ENCODE assay signal across 13 mouse cellular contexts in genomic region chr13:54736931-54737330, GRCm38 (mm10). TPM values are rescaled to one million over a fixed set of nuclear protein-coding genes. Genes with fewer than 3 reads are reported as not detected.
DNase-seq lines count a peak whose midpoint lies in the region; ATAC-seq lines count a peak whose summit lies in the region.
"Had no signal": no experiment of that assay in that cellular context is flagged by ENCODE, and none has a peak within 500 bp of the region (broad histone marks: within the 10 kb centered on the region; RNA-seq: fewer than 3 reads in every experiment).

No protein-coding gene starts in this region.

- H3K9me3 ChIP-seq in hindbrain, embryonic 10.5 days: no peaks in the 10 kb centered on the region
- H3K9me3 ChIP-seq in hindbrain, embryonic 11.5 days (ENCODE audit: control insufficient read depth, low read length): no peaks in the 10 kb centered on the region
- no peaks in the 10 kb centered on the region for H3K9me3 ChIP-seq in midbrain, embryonic 11.5 days (ENCODE audit: control insufficient read depth, low read length)
- H3K9me3 ChIP-seq in midbrain, embryonic 16.5 days (replicated peaks; ENCODE audit: control insufficient read depth, low read length, poor library complexity, severe bottlenecking): no peaks in the 10 kb centered on the region
- no peaks in the 10 kb centered on the region for H3K9me3 ChIP-seq in intestine, embryonic 14.5 days (ENCODE audit: control insufficient read depth, low read length)
- no peaks in the 10 kb centered on the region for H3K9me3 ChIP-seq in stomach, embryonic 16.5 days (replicated peaks; ENCODE audit: control insufficient read depth, low read length)

- no peak overlapping the region for H3K27ac ChIP-seq in hindbrain, embryonic 10.5 days
- no peak overlapping the region for H3K27ac ChIP-seq in hindbrain, embryonic 11.5 days (ENCODE audit: low read depth, low read length)
- no peak overlapping the region for H3K27ac ChIP-seq in midbrain, embryonic 11.5 days (ENCODE audit: low read depth, low read length)
- no peak overlapping the region for H3K27ac ChIP-seq in midbrain, embryonic 16.5 days (ENCODE audit: low read length)
- no peak overlapping the region for H3K27ac ChIP-seq in intestine, embryonic 14.5 days (ENCODE audit: low read depth)
- no peak overlapping the region for H3K27ac ChIP-seq in stomach, embryonic 16.5 days (ENCODE audit: low read length)
- H3K27ac ChIP-seq: macrophage had no signal

- peaks cover 36% of the 10 kb centered on the region for H3K4me1 ChIP-seq in hindbrain, embryonic 10.5 days (replicated peaks)
- H3K4me1 ChIP-seq in hindbrain, embryonic 11.5 days (replicated peaks; ENCODE audit: control insufficient read depth, insufficient read depth, low read length): peaks cover 8% of the 10 kb centered on the region; the same call in 1 of the 2 replicates
- peaks cover 6% of the 10 kb centered on the region for H3K4me1 ChIP-seq in midbrain, embryonic 11.5 days (ENCODE audit: control insufficient read depth, insufficient read depth, low read length)
- peaks cover 8% of the 10 kb centered on the region; the same call in 1 of the 2 replicates for H3K4me1 ChIP-seq in midbrain, embryonic 16.5 days (ENCODE audit: control insufficient read depth, insufficient read depth, low read length)
- no peaks in the 10 kb centered on the region for H3K4me1 ChIP-seq in intestine, embryonic 14.5 days (replicated peaks; ENCODE audit: control insufficient read depth, insufficient read depth, low read length)
- H3K4me1 ChIP-seq in stomach, embryonic 16.5 days (ENCODE audit: control insufficient read depth, insufficient read depth, low read length): peaks cover 4% of the 10 kb centered on the region; the same call in 1 of the 2 replicates

- no peak overlapping the region for H3K4me2 ChIP-seq in hindbrain, embryonic 11.5 days (replicated peaks; ENCODE audit: low read depth, low read length)
- no peak overlapping the region for H3K4me2 ChIP-seq in midbrain, embryonic 11.5 days
- H3K4me2 ChIP-seq in midbrain, embryonic 16.5 days (ENCODE audit: low read length): no peak overlapping the region
- peak overlapping the region; percentile 53; the same call in 1 of the 2 replicates for H3K4me2 ChIP-seq in intestine, embryonic 14.5 days (ENCODE audit: low read length)
- peak overlapping the region; percentile 64 for H3K4me2 ChIP-seq in stomach, embryonic 16.5 days (ENCODE audit: low read depth, low read length)

- H3K9ac ChIP-seq in hindbrain, embryonic 11.5 days (ENCODE audit: low read depth, low read length): no peak overlapping the region
- H3K9ac ChIP-seq in midbrain, embryonic 11.5 days (ENCODE audit: low read length): no peak overlapping the region
- no peak overlapping the region for H3K9ac ChIP-seq in midbrain, embryonic 16.5 days (ENCODE audit: low read depth, low read length)
- no peak overlapping the region for H3K9ac ChIP-seq in intestine, embryonic 14.5 days (ENCODE audit: low read length)
- H3K9ac ChIP-seq in stomach, embryonic 16.5 days (ENCODE audit: low read length): no peak overlapping the region

- 20% methylated on average over 3 of the region's 3 CpGs for WGBS in hindbrain, embryonic 10.5 days
- 29% methylated on average over 3 of the region's 3 CpGs for WGBS in hindbrain, embryonic 11.5 days
- 23% methylated on average over 3 of the region's 3 CpGs for whole genome bisulfite sequencing in midbrain, embryonic 11.5 days
- WGBS in midbrain, embryonic 16.5 days: 29% methylated on average over 3 of the region's 3 CpGs
- WGBS in intestine, embryonic 14.5 days: 34% methylated on average over 3 of the region's 3 CpGs
- WGBS in stomach, embryonic 16.5 days: 22% methylated on average over 3 of the region's 3 CpGs

- no peak for ATAC-seq in hindbrain, embryonic 11.5 days (ENCODE audit: low FRiP score)
- ATAC-seq in midbrain, embryonic 11.5 days (ENCODE audit: low FRiP score): 0 out of 2 replicates have a peak, but pooled peaks have one; percentile 35
- ATAC-seq in midbrain, embryonic 16.5 days: no peak
- ATAC-seq in intestine, embryonic 14.5 days (replicated peaks; ENCODE audit: low FRiP score, low TSS enrichment, low read depth): no peak
- ATAC-seq in stomach, embryonic 16.5 days (ENCODE audit: insufficient read depth, low FRiP score): no peak

- DNase-seq in hindbrain, embryonic 10.5 days (ENCODE audit: low spot score): no peak
- DNase-seq in hindbrain, embryonic 11.5 days (ENCODE audit: low spot score): no peak
- DNase-seq in midbrain, embryonic 11.5 days (ENCODE audit: low spot score, missing footprints): no peak
- DNase-seq in intestine, embryonic 14.5 days (ENCODE audit: low spot score): no peak
- no peak for DNase-seq in adrenal gland, postnatal 36 days
- DNase-seq: gastrocnemius, postnatal 36 days had no signal

- H3K36me3 ChIP-seq in hindbrain, embryonic 10.5 days: peaks cover 63% of the 10 kb centered on the region
- H3K36me3 ChIP-seq in hindbrain, embryonic 11.5 days (ENCODE audit: control insufficient read depth, insufficient read depth, low read length): peaks cover 3% of the 10 kb centered on the region; the same call in 1 of the 2 replicates
- H3K36me3 ChIP-seq in midbrain, embryonic 11.5 days (ENCODE audit: control insufficient read depth, insufficient read depth, low read length): no peaks in the 10 kb centered on the region
- peaks cover 38% of the 10 kb centered on the region for H3K36me3 ChIP-seq in midbrain, embryonic 16.5 days (ENCODE audit: control insufficient read depth, insufficient read depth, low read length)
- no peaks in the 10 kb centered on the region for H3K36me3 ChIP-seq in intestine, embryonic 14.5 days (ENCODE audit: control insufficient read depth, insufficient read depth, low read length)
- no peaks in the 10 kb centered on the region for H3K36me3 ChIP-seq in stomach, embryonic 16.5 days (ENCODE audit: control insufficient read depth, insufficient read depth, low read length)

- peak overlapping the region; percentile 49; the same call in 1 of the 2 replicates for H3K4me3 ChIP-seq in hindbrain, embryonic 10.5 days
- no peak overlapping the region for H3K4me3 ChIP-seq in hindbrain, embryonic 11.5 days (ENCODE audit: low read depth, low read length)
- no peak overlapping the region for H3K4me3 ChIP-seq in midbrain, embryonic 11.5 days (ENCODE audit: low read depth, low read length)
- no peak overlapping the region for H3K4me3 ChIP-seq in midbrain, embryonic 16.5 days (ENCODE audit: low read depth, low read length)
- 0 out of 2 replicates have a peak overlapping the region, but pooled peaks have one; percentile 35 for H3K4me3 ChIP-seq in intestine, embryonic 14.5 days (ENCODE audit: low read depth, low read length)
- H3K4me3 ChIP-seq in stomach, embryonic 16.5 days (replicated peaks; ENCODE audit: low read length): peak overlapping the region; percentile 45; the same call in 1 of the 2 replicates

- peaks cover 64% of the 10 kb centered on the region for H3K27me3 ChIP-seq in hindbrain, embryonic 10.5 days (ENCODE audit: insufficient read depth, poor library complexity, severe bottlenecking)
- H3K27me3 ChIP-seq in hindbrain, embryonic 11.5 days (ENCODE audit: control insufficient read depth, insufficient read depth, low read length): peaks cover 40% of the 10 kb centered on the region
- H3K27me3 ChIP-seq in midbrain, embryonic 11.5 days (ENCODE audit: control insufficient read depth, insufficient read depth, low read length): peaks cover 34% of the 10 kb centered on the region
- H3K27me3 ChIP-seq in midbrain, embryonic 16.5 days (ENCODE audit: control insufficient read depth, insufficient read depth, low read depth, low read length): no peaks in the 10 kb centered on the region; the same call in 1 of the 2 replicates
- H3K27me3 ChIP-seq in intestine, embryonic 14.5 days (replicated peaks; ENCODE audit: control insufficient read depth, insufficient read depth, low read length): peaks cover 46% of the 10 kb centered on the region
- peaks cover 42% of the 10 kb centered on the region for H3K27me3 ChIP-seq in stomach, embryonic 16.5 days (ENCODE audit: control insufficient read depth, insufficient read depth, low read length)

RNA-seq across cellular contexts. Expression of gene Gprin1, which starts 12.7 kb away (rescaled TPM):
- polyA plus RNA-seq in hindbrain, embryonic 10.5 days (2016; fragmentation: Nextera tagmentation; extraction: Ambion mirVana): 1.2 and 2.5 TPM in 2 replicates
- polyA plus RNA-seq in hindbrain, embryonic 11.5 days (2014; fragmentation: Nextera tagmentation; extraction: Ambion mirVana): 7.5 and 11.2 TPM in 2 replicates
- 9.8 and 10.8 TPM in 2 replicates for polyA plus RNA-seq in midbrain, embryonic 11.5 days (2014; fragmentation: Nextera tagmentation; extraction: Ambion mirVana)
- 5.5 and 6.6 TPM in 2 replicates for polyA plus RNA-seq in midbrain, embryonic 16.5 days (2015; fragmentation: Nextera tagmentation; extraction: Ambion mirVana)
- polyA plus RNA-seq in intestine, embryonic 14.5 days (2014; fragmentation: Nextera tagmentation; extraction: Ambion mirVana): 0.60 and 0.81 TPM in 2 replicates
- 0.19 and 0.22 TPM in 2 replicates for polyA plus RNA-seq in stomach, embryonic 16.5 days (2015; fragmentation: Nextera tagmentation; extraction: Ambion mirVana)
- total RNA-seq in adrenal gland, postnatal 36 days (2021): 1 to 10 TPM; 2.9 to 3.1 TPM
- total RNA-seq: gastrocnemius, postnatal 36 days had no signal
- polyA plus RNA-seq: macrophage had no signal

RNA-seq across cellular contexts. Expression of gene Sncb, which starts 29.5 kb away (rescaled TPM):
- 2.3 and 2.4 TPM in 2 replicates for polyA plus RNA-seq in hindbrain, embryonic 10.5 days (2016; fragmentation: Nextera tagmentation; extraction: Ambion mirVana)
- polyA plus RNA-seq in hindbrain, embryonic 11.5 days (2014; fragmentation: Nextera tagmentation; extraction: Ambion mirVana): 2.3 and 2.5 TPM in 2 replicates
- polyA plus RNA-seq in midbrain, embryonic 11.5 days (2014; fragmentation: Nextera tagmentation; extraction: Ambion mirVana): 1.3 TPM in 2 replicates
- 68.2 and 97.6 TPM in 2 replicates for polyA plus RNA-seq in midbrain, embryonic 16.5 days (2015; fragmentation: Nextera tagmentation; extraction: Ambion mirVana)
- 0.18 and 0.43 TPM in 2 replicates for polyA plus RNA-seq in intestine, embryonic 14.5 days (2014; fragmentation: Nextera tagmentation; extraction: Ambion mirVana)
- 0.52 and 0.72 TPM in 2 replicates for polyA plus RNA-seq in stomach, embryonic 16.5 days (2015; fragmentation: Nextera tagmentation; extraction: Ambion mirVana)
- total RNA-seq in adrenal gland, postnatal 36 days (2021): 1 to 10 TPM; 1.1 to 1.9 TPM
- total RNA-seq: ES-E14; gastrocnemius, postnatal 36 days had no signal
- polyA plus RNA-seq: macrophage had no signal

RNA-seq across cellular contexts. Expression of gene Cdhr2, which starts 35.7 kb away (rescaled TPM):
- 0.07 and 0.15 TPM in 2 replicates for polyA plus RNA-seq in hindbrain, embryonic 10.5 days (2016; fragmentation: Nextera tagmentation; extraction: Ambion mirVana)
- not detected in 2 replicates for polyA plus RNA-seq in hindbrain, embryonic 11.5 days (2014; fragmentation: Nextera tagmentation; extraction: Ambion mirVana)
- polyA plus RNA-seq in midbrain, embryonic 11.5 days (2014; fragmentation: Nextera tagmentation; extraction: Ambion mirVana): 0.06 TPM in 1 of 2 replicates, not detected in the other
- 0.22 and 0.36 TPM in 2 replicates for polyA plus RNA-seq in midbrain, embryonic 16.5 days (2015; fragmentation: Nextera tagmentation; extraction: Ambion mirVana)
- 8.9 and 11.8 TPM in 2 replicates for polyA plus RNA-seq in intestine, embryonic 14.5 days (2014; fragmentation: Nextera tagmentation; extraction: Ambion mirVana)
- polyA plus RNA-seq in stomach, embryonic 16.5 days (2015; fragmentation: Nextera tagmentation; extraction: Ambion mirVana): 9.6 and 9.9 TPM in 2 replicates
- total RNA-seq in adrenal gland, postnatal 36 days (2021): not detected
- total RNA-seq: gastrocnemius, postnatal 36 days had no signal
- polyA plus RNA-seq: macrophage had no signal

RNA-seq across cellular contexts. Expression of gene Rnf44, which starts 43.2 kb away (rescaled TPM):
- polyA plus RNA-seq in hindbrain, embryonic 10.5 days (2016; fragmentation: Nextera tagmentation; extraction: Ambion mirVana): 106 and 127 TPM in 2 replicates
- polyA plus RNA-seq in hindbrain, embryonic 11.5 days (2014; fragmentation: Nextera tagmentation; extraction: Ambion mirVana): 99.1 and 115 TPM in 2 replicates
- polyA plus RNA-seq in midbrain, embryonic 11.5 days (2014; fragmentation: Nextera tagmentation; extraction: Ambion mirVana): 88.6 and 111 TPM in 2 replicates
- polyA plus RNA-seq in midbrain, embryonic 16.5 days (2015; fragmentation: Nextera tagmentation; extraction: Ambion mirVana): 65.3 and 67.2 TPM in 2 replicates
- polyA plus RNA-seq in intestine, embryonic 14.5 days (2014; fragmentation: Nextera tagmentation; extraction: Ambion mirVana): 91.7 and 102 TPM in 2 replicates
- polyA plus RNA-seq in stomach, embryonic 16.5 days (2015; fragmentation: Nextera tagmentation; extraction: Ambion mirVana): 52.5 and 56.5 TPM in 2 replicates
- total RNA-seq in adrenal gland, postnatal 36 days (2021): 100 to 1,000 TPM; 107 to 120 TPM

RNA-seq across cellular contexts. Expression of gene Eif4e1b, which starts 46.9 kb away (rescaled TPM):
- polyA plus RNA-seq in hindbrain, embryonic 10.5 days (2016; fragmentation: Nextera tagmentation; extraction: Ambion mirVana): not detected in 2 replicates
- not detected in 2 replicates for polyA plus RNA-seq in hindbrain, embryonic 11.5 days (2014; fragmentation: Nextera tagmentation; extraction: Ambion mirVana)
- polyA plus RNA-seq in midbrain, embryonic 11.5 days (2014; fragmentation: Nextera tagmentation; extraction: Ambion mirVana): not detected in 2 replicates
- not detected in 2 replicates for polyA plus RNA-seq in midbrain, embryonic 16.5 days (2015; fragmentation: Nextera tagmentation; extraction: Ambion mirVana)
- polyA plus RNA-seq in intestine, embryonic 14.5 days (2014; fragmentation: Nextera tagmentation; extraction: Ambion mirVana): not detected in 2 replicates
- polyA plus RNA-seq in stomach, embryonic 16.5 days (2015; fragmentation: Nextera tagmentation; extraction: Ambion mirVana): not detected in 2 replicates
- total RNA-seq in adrenal gland, postnatal 36 days (2021): not detected
- total RNA-seq: adrenal gland, adult 18-20 months; gastrocnemius, postnatal 36 days; left cerebral cortex, postnatal 36 days had no signal
- polyA plus RNA-seq: macrophage; spleen, adult 2 months had no signal

Comparison
In these comparisons a context has a peak if more than half of its experiments do, and no peak if none do; other contexts are left out.
1. H3K4me3 ChIP-seq: peak in hindbrain, embryonic 10.5 days (single experiment), intestine, embryonic 14.5 days (single experiment) and stomach, embryonic 16.5 days (single experiment); none in hindbrain, embryonic 11.5 days (single experiment), midbrain, embryonic 11.5 days (single experiment) and midbrain, embryonic 16.5 days (single experiment).
2. RNA of gene Sncb, which starts 29.5 kb away (polyA plus RNA-seq): 68.2 to 97.6 TPM in midbrain, embryonic 16.5 days; 2.3 to 2.5 TPM in hindbrain, embryonic 11.5 days, 2.3 to 2.4 TPM in hindbrain, embryonic 10.5 days, 1.3 TPM in midbrain, embryonic 11.5 days, 0.52 to 0.72 TPM in stomach, embryonic 16.5 days and 0.18 to 0.43 TPM in intestine, embryonic 14.5 days; every median in the first group is over 10 times any median in the second.
3. H3K4me2 ChIP-seq: peak in intestine, embryonic 14.5 days (single experiment) and stomach, embryonic 16.5 days (single experiment); none in hindbrain, embryonic 11.5 days (single experiment), midbrain, embryonic 11.5 days (single experiment) and midbrain, embryonic 16.5 days (single experiment).